Mouse (Mus musculus) hindbrain, embryonic 14.5 days (tissue): ENCODE measurements around the gene Hoxc13. TPM values are rescaled to one million over a fixed set of nuclear protein-coding genes. Genes with fewer than 3 reads are reported as not detected.

Experiments used
- ATAC-seq: fragments of 200-750 bp; cut with Nextera tagmentation; 2 replicates; pipeline ENCODE4 v1.8.0; 2017; ENCODE audit warnings: moderate number of reproducible peaks, mild to moderate bottlenecking, moderate TSS enrichment, moderate library complexity; ENCODE audit not compliant: low FRiP score
- DNase-seq: peaks from one replicate; pipeline ENCODE4 v3.0.0-alpha.2; 2015; ENCODE audit warnings: low spot score
- H3K27ac ChIP-seq: fragments of 300-500 bp; sonication (generic); 2 replicates; pipeline ENCODE4 v1.5.1; 2014; ENCODE audit warnings: mild to moderate bottlenecking, moderate library complexity
- H3K27me3 ChIP-seq: fragments of 300-500 bp; sonication (generic); 2 replicates; pipeline ENCODE4 v1.6.1; 2014; ENCODE audit warnings: mild to moderate bottlenecking, low read length, mixed read lengths; ENCODE audit not compliant: control insufficient read depth, insufficient read depth
- H3K36me3 ChIP-seq: fragments of 300-500 bp; sonication (generic); replicated peaks from 2 replicates; pipeline ENCODE4 v1.6.1; 2014; ENCODE audit not compliant: control insufficient read depth, insufficient read depth
- H3K4me1 ChIP-seq: fragments of 300-500 bp; sonication (generic); replicated peaks from 2 replicates; pipeline ENCODE4 v1.6.1; 2014; ENCODE audit warnings: antibody characterized with exemption, low read length, mixed read lengths; ENCODE audit not compliant: control insufficient read depth, insufficient read depth
- H3K4me2 ChIP-seq: fragments of 300-500 bp; sonication (generic); replicated peaks from 2 replicates; pipeline ENCODE4 v1.6.1; 2014; ENCODE audit warnings: mild to moderate bottlenecking, moderate library complexity
- H3K4me3 ChIP-seq: fragments of 300-500 bp; sonication (generic); replicated peaks from 2 replicates; pipeline ENCODE4 v1.5.1; 2014; ENCODE audit warnings: mild to moderate bottlenecking, low read length
- H3K9ac ChIP-seq: fragments of 300-500 bp; sonication (generic); 2 replicates; pipeline ENCODE4 v1.6.1; 2014
- H3K9me3 ChIP-seq: fragments of 300-500 bp; sonication (generic); 2 replicates; pipeline ENCODE4 v1.6.1; 2016; ENCODE audit warnings: low read length; ENCODE audit not compliant: control insufficient read depth
- WGBS: fragments of 180-500 bp; shearing (Covaris S2); extraction: QIAGEN DNeasy Blood & Tissue Kit; methylation state at CpG from one replicate; pipeline ENCODE4 v1.1.7; 2014; 5-methylcytosine and 5-hydroxymethylcytosine counted together
- polyA plus RNA-seq: library from polyadenylated mRNA; unstranded; fragments of >200 nt; fragmentation: Nextera tagmentation; extraction: Ambion mirVana; gene quantifications from 2 replicates; pipeline ENCODE4 v1.2.1, GENCODE M21; 2014

The Hoxc13 gene
- polyA plus RNA-seq, result not detected in 2 replicates

- H3K9me3 ChIP-seq, result no peaks in the 10 kb centered on the region
- no peak within 1 kb of the TSS for H3K4me3 ChIP-seq
- H3K27me3 ChIP-seq, result peaks cover 99% of the 10 kb centered on the region
- H3K4me2 ChIP-seq, result 0 out of 2 replicates have a peak within 1 kb of the TSS, but pooled peaks have one; percentile 12
- no peaks in the 10 kb centered on the region for H3K4me1 ChIP-seq
- H3K36me3 ChIP-seq, result no peaks in the 10 kb centered on the region
- H3K27ac ChIP-seq, result no peak within 1 kb of the TSS
- DNase-seq (no peak), ATAC-seq (no peak)
- WGBS, result under 1% methylated on average over 75 of the region's 88 CpGs
- H3K9ac ChIP-seq, result no peak within 1 kb of the TSS
Observed at GRCm38 (mm10) chr15:102921053-102922011, at the start of gene Hoxc13. TSS of gene Hoxc13 (plus strand) at chr15:102921103.

DNA sequence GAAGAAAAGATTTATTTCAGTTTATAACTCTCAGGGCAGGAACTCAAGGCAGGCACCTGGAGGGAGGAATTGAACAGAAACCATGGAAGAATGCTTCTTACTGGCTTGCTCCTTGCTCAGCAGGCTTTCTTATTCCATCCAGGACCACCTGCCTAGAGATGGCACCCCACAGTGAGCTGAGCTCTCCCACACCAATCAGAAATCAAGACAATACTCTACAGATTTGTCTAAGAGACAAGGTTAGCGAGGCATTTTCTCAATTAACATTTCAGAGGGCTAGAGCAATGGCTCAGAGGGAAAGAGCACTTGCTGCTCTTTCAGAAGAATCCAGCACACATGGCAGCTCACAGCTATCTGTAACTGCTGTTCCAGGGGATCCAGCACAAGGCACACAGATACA, 35.1 kb upstream of the Hoxc13 start:
- WGBS, result 35% methylated on average over 1 of the region's 1 CpGs

DNA sequence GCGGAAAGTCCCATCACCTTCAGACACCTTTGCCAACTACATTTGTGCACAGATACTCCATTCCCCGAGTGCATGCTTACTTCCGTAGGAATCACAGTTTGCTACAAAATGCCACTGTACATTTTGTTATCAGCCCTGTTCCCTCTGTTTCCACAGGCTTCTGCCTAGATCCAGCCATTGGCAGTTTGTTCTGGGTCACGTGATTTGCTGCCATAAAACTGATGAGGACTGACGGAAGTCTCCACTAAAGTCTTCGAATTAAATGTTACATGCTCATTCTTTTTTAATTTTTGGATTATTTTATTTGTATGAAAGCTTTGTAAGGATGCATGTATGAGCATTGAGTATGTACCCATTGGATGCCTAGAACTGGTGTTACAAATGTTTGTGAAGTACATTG, 25.8 kb upstream of the Hoxc13 start:
- H3K4me2 ChIP-seq, result no peak overlapping the region
- DNase-seq, result no peak
- peaks cover 37% of the 10 kb centered on the region for H3K27me3 ChIP-seq
- H3K36me3 ChIP-seq, result no peaks in the 10 kb centered on the region
- no peak overlapping the region for H3K9ac ChIP-seq
- 89% methylated on average over 6 of the region's 6 CpGs for WGBS
- H3K4me3 ChIP-seq, result no peak overlapping the region
- H3K4me1 ChIP-seq, result no peaks in the 10 kb centered on the region
- H3K9me3 ChIP-seq, result no peaks in the 10 kb centered on the region
- H3K27ac ChIP-seq, result no peak overlapping the region
- no peak for ATAC-seq

More for the DNA sequence above, 35.1 kb upstream of the Hoxc13 start:
- H3K27me3 ChIP-seq, result no peaks in the 10 kb centered on the region
- no peak for DNase-seq
- no peaks in the 10 kb centered on the region for H3K36me3 ChIP-seq
- no peak overlapping the region for H3K4me3 ChIP-seq
- no peak for ATAC-seq
- no peaks in the 10 kb centered on the region for H3K4me1 ChIP-seq
- H3K9me3 ChIP-seq, result no peaks in the 10 kb centered on the region
- no peak overlapping the region for H3K9ac ChIP-seq
- no peak overlapping the region for H3K4me2 ChIP-seq
- no peak overlapping the region for H3K27ac ChIP-seq

GRCm38 (mm10) chr15:102904946-102905345, 16.0 kb upstream of the Hoxc13 start:
- H3K9ac ChIP-seq, result no peak overlapping the region
- no peak for ATAC-seq
- peaks cover 95% of the 10 kb centered on the region for H3K27me3 ChIP-seq
- WGBS, result 63% methylated on average over 1 of the region's 1 CpGs
- H3K36me3 ChIP-seq, result no peaks in the 10 kb centered on the region
- H3K9me3 ChIP-seq, result no peaks in the 10 kb centered on the region
- DNase-seq, result no peak
- H3K27ac ChIP-seq, result no peak overlapping the region
- no peaks in the 10 kb centered on the region for H3K4me1 ChIP-seq
- no peak overlapping the region for H3K4me2 ChIP-seq
- H3K4me3 ChIP-seq, result no peak overlapping the region

- ATAC-seq, result no peak
- Histone ChIP-seq H3K9ac (no peak overlapping the region), H3K4me2 (no peak overlapping the region), H3K4me1 (no peaks in the 10 kb centered on the region), H3K9me3 (no peaks in the 10 kb centered on the region), H3K27me3 (peaks cover 99% of the 10 kb centered on the region), H3K36me3 (no peaks in the 10 kb centered on the region), H3K4me3 (no peak overlapping the region), H3K27ac (no peak overlapping the region)
- DNase-seq, result no peak
- WGBS, result 1% methylated on average over 4 of the region's 4 CpGs
Observed at GRCm38 (mm10) chr15:102909536-102909935, 11.4 kb upstream of the Hoxc13 start.

DNA sequence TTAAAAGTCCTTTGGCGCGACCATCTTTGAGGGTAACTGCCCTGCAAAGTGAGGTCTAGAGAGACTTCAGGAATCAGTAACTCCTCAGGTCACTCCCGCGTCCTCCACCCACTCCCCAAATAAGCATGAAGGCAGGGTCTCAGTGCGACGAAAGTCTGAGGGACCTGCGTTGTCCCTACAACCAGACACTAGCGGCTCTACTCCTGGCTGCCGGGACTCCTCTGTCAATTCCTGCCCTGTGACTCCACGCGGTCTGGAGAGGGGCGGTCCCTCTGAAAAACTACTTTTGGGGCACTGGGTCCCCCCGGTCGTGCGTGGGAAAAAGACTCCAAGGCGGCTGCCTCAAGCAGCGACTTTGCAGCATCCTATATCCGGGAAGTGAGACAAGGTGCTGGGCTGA, 10.9 kb upstream of the Hoxc13 start:
- H3K9me3 ChIP-seq, result no peaks in the 10 kb centered on the region
- peaks cover 99% of the 10 kb centered on the region for H3K27me3 ChIP-seq
- no peak overlapping the region for H3K27ac ChIP-seq
- no peak overlapping the region for H3K9ac ChIP-seq
- H3K4me3 ChIP-seq, result no peak overlapping the region
- H3K4me1 ChIP-seq, result no peaks in the 10 kb centered on the region
- 2% methylated on average over 18 of the region's 18 CpGs for WGBS
- no peak overlapping the region for H3K4me2 ChIP-seq
- no peaks in the 10 kb centered on the region for H3K36me3 ChIP-seq
- DNase-seq (no peak), ATAC-seq (no peak)

- H3K9me3 ChIP-seq, result no peaks in the 10 kb centered on the region
- H3K27ac ChIP-seq, result no peak overlapping the region
- no peak overlapping the region for H3K9ac ChIP-seq
- H3K4me3 ChIP-seq, result no peak overlapping the region
- ATAC-seq, result no peak
- H3K27me3 ChIP-seq, result peaks cover 99% of the 10 kb centered on the region
- no peak for DNase-seq
- H3K4me1 ChIP-seq, result no peaks in the 10 kb centered on the region
- no peaks in the 10 kb centered on the region for H3K36me3 ChIP-seq
- WGBS, result under 1% methylated on average over 22 of the region's 22 CpGs
- no peak overlapping the region for H3K4me2 ChIP-seq
Observed at GRCm38 (mm10) chr15:102910496-102911095, 10.3 kb upstream of the Hoxc13 start.

DNA sequence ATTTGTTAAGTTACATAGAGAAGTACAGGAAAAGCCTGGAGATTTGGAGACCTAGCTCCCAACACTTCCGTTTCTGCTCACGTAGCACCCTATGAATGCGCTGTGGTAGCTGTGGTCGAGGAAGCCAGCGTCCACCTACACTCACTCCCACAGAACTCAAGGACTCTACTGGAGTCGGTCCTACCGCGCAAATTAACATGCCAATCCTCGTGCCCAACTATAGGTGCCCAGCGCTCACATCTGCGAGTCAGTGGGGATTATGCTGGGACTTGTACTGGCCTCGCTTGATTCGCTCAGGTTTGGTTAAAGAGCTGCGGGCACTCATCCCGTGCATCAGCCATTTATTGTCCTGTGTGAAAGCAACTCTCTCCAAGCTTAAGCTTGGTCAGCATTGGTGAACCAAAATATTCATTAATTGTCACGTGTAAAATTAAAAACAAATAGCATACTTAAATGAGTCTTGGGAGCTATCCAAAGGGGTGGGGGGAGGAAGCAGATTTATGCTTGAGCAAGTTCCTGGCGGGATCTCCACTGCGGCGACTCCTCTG, 7.8 kb upstream of the Hoxc13 start:
- ATAC-seq (no peak), DNase-seq (no peak)

GRCm38 (mm10) chr15:102917972-102918572, 2.8 kb upstream of the Hoxc13 start:
- Histone ChIP-seq H3K4me2 (no peak overlapping the region), H3K27ac (no peak overlapping the region), H3K36me3 (no peaks in the 10 kb centered on the region), H3K9me3 (no peaks in the 10 kb centered on the region), H3K9ac (no peak overlapping the region), H3K4me3 (no peak overlapping the region), H3K27me3 (peaks cover 99% of the 10 kb centered on the region), H3K4me1 (no peaks in the 10 kb centered on the region)
- under 1% methylated on average over 20 of the region's 20 CpGs for WGBS
- ATAC-seq (no peak), DNase-seq (no peak)

More for the DNA sequence above, 7.8 kb upstream of the Hoxc13 start:
- no peak overlapping the region for H3K4me2 ChIP-seq
- H3K4me1 ChIP-seq, result no peaks in the 10 kb centered on the region
- H3K9me3 ChIP-seq, result no peaks in the 10 kb centered on the region
- H3K27me3 ChIP-seq, result peaks cover 99% of the 10 kb centered on the region
- under 1% methylated on average over 19 of the region's 19 CpGs for WGBS
- no peak overlapping the region for H3K4me3 ChIP-seq
- H3K9ac ChIP-seq, result no peak overlapping the region
- no peak overlapping the region for H3K27ac ChIP-seq
- H3K36me3 ChIP-seq, result no peaks in the 10 kb centered on the region
